Mouse (Mus musculus) adrenal gland, adult 2 months (tissue): ENCODE data around the gene Rims3. TPM values are rescaled to one million over a fixed set of nuclear protein-coding genes. Genes with fewer than 3 reads are reported as not detected.
A peak's percentile ranks its signal among the peaks of the same experiment; 100 is the strongest.

Experiments
- DNase-seq: peaks from one replicate; pipeline ENCODE4 v3.0.0; 2021
- polyA plus RNA-seq: library from polyadenylated mRNA; depleted of rRNA; stranded (reverse); fragments of >200 nt; gene quantifications from 2 replicates; pipeline ENCODE4 v1.2.3, GENCODE M21; 2012
- total RNA-seq, 2 experiments: library from RNA; stranded (reverse); gene quantifications; 2 replicates each; pipeline ENCODE4 v1.2.3; 2021

Rims3 gene
- total and polyA plus RNA-seq, 3 experiments, result 5.8 to 11.0 (median 6.9) TPM

DNA sequence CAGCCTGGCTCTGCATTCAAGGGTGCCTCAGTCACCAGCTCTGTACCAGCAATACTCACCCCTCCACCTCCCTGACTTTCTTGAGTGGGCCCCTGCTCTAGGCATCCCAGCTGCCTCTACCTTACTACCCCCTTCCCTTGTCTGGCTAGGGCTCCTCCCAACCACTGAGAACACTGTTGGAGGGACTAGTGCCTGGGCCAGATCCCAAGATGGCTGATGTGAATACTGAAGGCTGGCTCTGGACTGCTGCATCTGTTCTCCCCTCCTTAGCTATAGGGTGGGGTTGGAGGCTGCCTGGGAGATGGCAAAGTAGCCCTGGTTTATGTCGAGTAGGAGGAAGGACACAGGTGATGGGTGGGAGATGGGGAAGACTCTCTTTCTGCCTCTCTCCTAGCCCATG lies 37.9 kb downstream of the Rims3 start:
- DNase-seq, result no peak

DNA sequence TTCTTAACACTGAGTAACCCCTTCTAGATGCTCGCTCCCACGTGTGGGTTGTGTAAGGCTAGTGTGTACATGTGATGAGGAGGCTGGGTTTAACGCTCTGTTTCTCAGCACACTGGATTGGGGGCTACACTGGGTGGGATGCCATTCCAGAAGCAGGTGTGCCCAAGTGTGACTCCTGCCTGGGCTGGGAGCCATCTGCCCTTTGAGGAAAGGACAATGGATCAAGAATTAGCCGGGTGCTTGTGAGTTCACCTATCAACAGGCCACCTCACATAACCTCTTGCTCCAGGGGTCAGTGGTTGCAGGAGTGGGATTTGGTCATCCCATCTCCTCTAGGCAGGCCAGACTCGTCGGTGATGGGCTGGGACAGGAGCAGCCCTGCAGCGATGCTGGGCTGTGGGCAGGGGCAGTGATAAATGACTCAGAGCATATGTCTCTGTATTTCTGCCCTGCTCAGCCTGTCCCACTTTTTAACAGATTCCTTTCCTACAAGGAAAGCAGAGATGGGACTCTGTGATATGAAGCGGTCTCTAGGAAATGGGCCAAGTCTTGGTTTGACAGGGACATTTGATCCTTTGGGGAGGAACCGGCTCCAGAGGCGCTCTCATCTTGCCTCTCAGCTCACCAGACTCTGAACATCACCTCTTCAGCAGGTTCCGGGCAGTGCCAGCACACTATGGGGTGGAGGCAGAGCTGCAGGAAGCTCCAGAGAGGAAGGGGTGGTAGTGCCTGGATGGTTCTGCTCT lies 39.2 kb downstream of the Rims3 start:
- no peak for DNase-seq

DNA sequence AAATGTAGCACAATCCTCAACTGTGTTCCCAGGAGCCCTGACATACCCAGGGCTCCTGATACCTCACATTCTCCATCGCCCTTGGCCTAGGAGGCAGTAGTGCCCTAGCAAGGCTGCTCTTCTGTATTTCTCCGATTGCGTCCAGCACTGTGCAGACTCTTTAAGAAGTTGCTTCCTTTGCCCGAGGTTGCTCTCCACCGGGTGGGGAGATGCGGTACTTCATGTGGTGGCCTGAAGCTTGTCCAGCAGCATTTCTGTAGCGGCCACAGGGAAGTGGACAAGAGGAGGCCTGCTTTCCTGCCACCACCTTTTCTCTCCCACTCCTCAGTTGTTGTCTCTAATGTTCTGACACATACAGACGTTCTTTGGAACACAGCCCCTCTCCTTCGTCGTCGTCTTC lies 40.0 kb downstream of the Rims3 start:
- no peak for DNase-seq

DNA sequence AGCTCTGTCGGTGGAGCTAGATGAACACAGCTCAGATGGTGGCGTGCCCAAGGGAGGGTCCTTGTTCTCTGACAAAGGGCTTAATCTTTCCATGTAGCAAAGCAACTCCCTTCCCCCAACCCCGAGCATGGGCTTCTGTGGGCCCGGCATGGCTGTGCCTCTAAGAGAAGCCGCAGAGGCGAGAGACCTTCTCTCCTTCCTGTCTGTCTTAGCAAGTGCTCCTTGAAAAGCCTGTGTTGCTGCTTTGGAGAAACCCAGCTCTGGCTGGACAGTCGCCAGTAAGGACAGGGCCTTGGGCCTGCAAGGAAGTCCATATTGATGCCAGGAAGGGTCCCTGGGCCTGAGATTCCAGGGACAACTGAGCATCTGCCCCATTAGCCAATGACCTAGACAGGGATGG lies 40.6 kb downstream of the Rims3 start:
- DNase-seq, result no peak

DNA sequence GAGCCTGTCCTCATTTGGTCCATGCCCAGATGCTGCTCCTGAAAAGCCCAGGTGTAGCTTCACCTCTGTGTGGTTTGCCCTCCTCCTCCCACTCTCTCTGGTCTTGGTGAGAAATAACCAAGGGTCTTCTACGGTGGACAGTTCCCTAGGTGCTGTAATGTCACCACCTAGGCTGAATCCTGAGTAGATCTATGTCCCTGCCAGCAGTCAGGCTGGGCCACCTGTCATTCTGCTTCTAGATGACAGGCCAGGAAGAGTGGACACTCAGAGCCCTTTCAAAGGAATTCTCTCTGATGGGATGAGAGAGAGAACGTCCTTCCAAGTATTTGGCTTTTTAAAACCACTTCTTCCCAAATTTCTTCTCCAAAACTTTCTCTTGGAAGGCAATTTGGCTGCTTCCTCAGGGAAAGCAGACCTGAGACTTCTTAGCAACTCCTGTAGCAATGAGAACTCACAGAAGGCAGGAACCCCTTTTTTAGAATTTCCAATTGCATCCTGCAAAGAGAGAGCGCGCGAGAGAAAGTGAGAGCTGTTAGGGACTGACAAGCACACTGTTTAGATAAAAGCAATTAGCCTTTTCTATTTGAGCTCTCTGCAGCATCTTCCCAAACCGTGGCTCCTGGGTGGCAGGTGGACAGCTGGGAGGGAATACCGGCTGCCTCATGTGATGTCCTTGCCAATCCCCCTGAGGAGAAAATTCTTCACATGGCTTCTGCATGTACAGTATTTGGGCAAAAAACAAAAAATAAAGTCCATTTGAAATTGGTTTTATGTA lies 41.4 kb downstream of the Rims3 start:
- no peak for DNase-seq

DNA sequence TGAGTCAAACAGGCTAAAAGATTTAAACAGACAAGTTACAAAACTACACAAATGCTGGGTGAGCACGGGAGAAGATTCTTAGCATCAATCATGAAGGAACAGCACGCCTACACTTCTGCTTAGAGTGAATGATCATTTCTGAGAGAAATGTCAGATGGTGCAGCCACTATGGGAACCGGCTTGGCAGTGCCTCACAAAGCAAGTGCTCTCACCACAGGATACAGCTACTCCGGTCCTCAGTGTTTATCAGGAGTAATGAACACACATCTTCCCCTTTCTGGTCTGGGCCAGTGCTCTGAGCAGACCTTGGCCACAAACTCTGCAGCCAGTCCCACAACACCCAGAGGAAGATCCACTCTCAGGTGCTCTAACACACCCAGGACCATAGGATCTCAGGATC lies 49.9 kb downstream of the Rims3 start:
- no peak for DNase-seq

DNA sequence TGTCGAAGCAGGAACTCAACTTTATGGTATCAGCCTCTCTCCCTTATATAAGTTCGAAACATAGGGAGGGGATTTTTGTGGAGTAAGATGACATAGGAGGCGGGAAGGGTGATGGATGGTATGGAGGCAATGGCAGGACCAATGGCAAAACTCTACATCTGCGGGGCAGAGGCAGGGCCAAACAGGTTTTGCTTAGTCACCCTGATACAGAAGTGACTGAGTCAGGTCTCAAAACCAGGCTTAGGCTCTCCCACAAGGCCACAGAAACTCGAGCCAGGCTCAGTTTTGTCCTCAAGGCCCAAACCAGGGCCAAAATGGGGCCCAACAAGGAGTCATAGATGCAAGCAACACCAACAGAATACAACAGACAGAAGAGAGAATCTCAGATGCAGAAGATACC lies 51.0 kb downstream of the Rims3 start:
- peak; percentile 24 for DNase-seq

DNA sequence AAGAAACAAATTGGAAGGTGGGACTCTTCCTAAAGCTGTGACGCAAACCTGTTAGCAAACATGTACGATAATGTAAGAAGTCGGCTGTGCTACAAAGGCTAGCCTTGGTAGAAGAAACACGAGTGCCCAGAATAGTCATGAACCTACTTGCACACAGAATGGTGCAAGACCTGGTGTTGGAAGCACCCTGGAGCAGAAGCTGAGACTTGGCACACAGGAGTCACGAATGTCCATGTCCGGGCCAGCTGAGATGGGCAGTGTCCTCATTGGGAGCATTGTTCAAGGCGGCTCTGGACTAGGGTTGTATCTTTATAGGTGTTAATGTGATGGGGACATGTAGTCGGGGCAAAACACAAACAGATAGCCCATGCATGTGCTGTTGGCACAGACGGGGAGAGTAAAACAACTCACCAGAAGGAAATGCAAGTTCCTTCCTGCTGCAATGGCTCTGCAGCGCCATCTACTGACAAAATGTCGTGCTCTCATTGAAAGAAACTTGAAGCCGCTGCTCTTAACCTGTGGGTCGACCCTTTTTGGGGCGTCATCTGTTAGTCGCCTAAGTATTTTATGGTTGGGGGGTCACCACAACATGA lies 55.0 kb downstream of the Rims3 start:
- peak; percentile 36 for DNase-seq

DNA sequence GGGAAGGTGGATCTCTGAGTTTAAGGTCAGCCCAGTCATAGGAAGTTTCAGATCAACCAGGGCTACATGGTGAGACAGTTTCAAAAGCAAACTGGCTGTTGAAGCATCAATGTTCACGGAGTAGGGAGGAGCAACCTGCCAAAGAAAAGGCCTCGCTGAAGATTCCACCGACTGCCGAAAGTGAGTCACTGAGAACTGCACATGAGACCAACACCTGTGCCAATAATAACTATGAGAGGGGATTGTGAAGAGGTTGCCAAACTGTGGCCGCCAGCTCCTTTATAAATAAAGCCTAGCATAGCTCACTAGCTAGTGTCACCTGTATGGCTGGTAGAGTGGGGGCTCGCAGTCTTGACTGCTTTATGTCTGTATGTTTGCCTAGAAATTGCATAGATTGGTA lies 56.5 kb downstream of the Rims3 start:
- DNase-seq, result no peak

DNA sequence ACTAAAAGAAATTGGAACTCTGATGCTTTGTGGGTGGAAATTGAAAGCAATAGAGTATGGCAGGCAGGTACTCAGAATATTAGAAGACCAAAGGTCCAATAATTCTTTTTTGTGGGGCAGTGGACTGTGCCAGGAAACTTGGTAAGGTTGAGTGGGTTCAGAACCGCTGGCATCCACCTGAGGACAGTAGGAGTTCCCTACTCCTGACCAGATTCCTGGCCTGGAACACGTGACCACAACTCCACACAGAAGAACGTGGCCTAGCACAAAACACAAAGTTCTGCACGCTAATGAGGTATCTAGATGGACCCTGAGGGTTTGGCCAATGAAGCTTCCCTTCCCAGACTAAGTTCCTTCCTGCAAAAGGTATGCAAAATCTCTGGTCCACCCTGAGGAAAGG lies 58.2 kb downstream of the Rims3 start:
- no peak for DNase-seq

DNA sequence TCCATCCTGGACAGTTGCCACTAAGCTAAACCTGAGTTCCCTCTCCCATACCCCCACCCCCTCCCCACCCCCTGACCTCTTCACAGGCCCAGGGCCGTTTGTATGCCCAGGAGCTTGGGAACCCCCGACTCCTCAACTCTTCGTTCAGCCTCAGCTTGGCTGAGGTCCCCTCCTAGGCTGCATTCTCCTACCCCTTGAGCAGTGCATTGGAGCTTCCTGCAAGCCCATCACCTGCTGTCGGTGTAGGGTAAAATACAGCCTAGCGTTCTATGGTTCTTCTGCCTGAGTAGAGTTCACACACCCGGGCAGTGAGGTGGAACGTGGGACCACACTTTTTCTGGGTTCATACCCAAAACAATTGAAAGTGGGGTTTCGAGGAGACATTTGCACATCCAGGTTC lies 58.8 kb downstream of the Rims3 start:
- DNase-seq, result no peak

DNA sequence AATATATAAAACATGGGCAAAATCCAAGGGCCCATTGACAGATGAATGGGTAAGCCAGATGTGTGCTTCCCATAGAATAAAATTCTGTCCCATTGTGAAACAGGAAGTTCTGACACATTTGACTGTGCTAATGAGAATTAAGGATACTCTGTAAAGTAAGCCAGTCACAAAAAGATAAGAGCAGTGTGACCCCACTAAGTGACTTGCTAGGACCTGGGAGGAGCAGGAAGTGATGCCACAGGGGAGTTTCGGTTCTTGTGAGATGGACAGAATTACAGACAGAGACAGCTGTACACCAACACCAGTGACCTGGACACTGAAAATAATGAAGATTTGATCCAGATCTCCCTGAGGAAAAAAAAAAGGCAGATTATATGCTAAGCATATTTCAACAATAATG lies 59.2 kb downstream of the Rims3 start:
- no peak for DNase-seq

DNA sequence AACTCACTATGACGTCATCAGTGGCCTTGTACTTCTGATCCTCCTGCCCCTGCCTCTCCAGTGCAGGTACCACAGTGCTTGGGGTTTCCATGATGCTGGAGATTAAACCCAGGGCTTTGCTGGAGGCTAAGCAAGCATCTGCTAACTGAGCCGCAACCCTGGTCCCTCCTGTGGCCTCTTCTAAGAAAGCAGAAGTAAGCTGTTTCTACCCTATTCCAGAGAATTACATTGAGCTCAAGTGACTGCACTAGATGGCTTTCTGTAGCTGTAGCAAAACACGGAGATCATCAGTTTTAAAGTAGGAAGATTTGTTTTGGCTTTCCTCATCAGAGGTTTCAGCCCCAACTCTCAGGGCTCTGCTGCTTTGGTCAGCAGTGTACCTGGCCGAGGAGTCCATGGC lies 59.9 kb downstream of the Rims3 start:
- DNase-seq, result no peak

DNA sequence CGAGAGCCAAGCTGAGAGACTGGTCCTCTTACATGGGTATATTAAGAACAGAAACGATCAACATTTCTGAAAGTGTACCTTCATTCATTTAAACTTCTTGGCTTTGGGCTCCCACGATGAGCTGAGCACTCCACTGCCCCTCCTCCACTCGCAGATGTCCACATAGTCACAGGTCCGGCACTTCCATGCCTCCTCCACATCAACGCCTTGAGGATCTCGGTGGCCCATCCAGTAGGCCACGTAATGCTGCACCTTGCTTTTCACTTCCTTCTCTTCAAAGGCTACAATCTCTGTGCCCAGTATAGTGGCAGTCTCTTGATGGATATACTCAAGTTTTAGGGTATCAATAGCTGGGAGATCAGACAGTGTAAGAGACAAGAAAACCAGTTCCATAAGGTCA lies 66.8 kb downstream of the Rims3 start:
- DNase-seq, result no peak

DNA sequence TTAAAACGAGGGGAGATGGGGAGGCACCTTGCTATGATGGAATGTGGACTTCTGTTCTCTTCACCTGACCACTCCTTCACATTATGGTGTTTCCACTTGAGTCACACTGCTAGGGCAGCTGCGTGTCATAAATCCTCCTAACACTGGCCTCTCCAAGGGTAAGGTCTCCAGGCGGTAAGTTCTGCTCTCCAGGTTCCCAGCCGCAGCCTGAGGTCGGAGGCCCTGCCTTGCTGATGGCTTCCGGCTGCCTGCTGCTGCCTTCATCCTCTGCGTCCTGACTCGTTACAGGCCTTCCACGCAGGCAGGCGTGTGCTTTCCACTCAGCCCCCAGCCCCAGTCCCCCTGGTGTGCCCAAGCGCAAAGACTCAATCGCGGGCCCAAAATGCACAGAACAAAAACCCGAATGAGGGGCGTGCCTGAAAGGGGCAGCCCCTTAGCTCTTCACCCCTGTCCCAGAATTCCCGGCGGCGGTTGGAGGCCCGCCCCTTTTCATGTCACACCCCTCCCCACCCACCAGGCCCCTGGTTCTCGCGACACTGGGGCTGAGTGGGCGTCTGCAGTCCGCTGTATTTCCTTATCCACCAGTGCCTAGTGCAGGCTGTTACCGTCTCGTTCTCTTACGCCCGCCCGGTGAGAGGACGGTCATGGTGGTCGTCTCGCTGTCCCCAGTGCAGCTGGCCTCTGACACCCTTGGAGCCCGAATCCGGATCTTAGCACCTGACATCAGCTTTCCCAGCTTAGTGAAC lies 70.1 kb downstream of the Rims3 start, which contains the start of gene Exo5:
Gene Exo5, minus strand, starts transcription at position 464 of the 746 bp plus-strand sequence.
- DNase-seq, result peak; percentile 94

DNA sequence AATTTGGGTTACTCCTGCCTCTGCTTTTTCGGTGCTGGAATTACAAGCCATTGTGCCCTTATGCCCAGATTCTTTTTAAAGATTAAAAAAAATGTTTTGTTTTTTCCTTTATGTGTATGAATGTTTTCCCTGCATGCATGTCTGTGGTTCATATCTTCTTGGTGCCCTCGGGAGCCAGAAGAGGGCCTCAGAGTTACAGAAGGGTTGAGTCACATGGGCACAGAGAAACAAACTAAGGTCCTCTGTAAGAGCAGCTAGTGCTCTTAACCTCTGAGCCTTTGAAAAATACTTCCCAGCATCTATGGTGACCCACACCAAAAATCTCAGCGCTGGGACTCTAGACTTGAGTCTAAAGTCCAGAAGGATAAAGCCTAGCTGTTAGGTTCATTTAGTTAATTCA lies 70.8 kb downstream of the Rims3 start:
- DNase-seq, result peak; percentile 59

DNA sequence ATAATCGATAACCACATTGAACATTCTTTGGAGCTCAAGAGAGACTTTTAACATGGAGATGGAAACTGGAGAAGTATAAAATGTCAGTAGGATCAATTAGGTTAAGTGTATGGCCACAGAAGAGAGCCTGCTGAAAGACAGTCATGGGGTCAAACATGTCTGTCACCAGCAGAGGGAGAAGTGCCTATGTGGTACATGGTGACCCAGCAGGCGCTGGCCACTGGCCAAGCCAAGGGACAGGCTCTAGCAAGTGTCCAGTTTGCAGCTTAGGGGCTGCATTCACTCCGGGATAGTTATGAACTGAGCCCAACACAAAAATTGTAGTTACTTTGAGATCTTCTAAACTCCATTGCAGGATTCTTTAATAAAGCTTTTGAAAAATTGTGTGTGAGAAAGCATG lies 74.1 kb downstream of the Rims3 start:
- DNase-seq, result peak; percentile 19

DNA sequence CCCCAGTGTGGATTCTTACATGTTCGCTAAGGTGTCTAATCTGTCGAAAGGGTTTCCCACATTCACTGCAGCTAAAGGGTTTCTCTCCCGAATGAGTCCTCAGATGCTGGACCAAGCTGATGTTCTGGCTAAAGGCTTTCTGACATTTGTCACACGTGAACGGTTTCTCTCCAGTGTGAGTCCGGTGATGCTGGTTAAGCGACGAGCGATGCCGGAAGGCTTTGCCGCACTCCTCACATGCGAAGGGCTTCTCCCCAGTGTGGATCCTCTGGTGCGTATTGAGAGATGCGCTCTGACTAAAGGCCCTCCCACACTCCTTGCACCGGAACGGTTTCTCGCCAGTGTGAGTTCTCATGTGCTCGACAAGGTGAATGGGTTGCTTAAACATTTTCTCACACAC lies 76.1 kb downstream of the Rims3 start:
- DNase-seq, result no peak

DNA sequence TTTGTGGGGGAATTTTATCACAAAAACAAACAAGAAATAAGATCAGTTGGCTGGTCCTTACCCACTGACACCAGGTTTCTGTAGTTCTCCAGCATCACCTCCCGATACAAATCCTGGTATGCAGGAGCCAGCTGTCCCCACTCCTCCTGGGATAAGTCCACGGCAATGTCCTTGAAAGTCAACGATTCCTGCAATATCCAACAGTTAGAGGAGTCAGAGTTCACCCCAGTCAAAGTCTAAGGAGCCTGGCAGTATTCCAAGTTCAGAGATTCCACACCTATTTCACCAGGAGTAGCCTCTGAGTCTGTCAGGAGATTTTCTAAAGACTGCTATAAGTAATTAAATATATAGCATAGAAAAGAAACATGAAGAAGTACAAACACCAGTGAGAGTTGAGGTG lies 80.4 kb downstream of the Rims3 start:
- DNase-seq, result no peak
